Mouse (Mus musculus): Measurements from ENCODE around the gene Palm. TPM values are rescaled to one million over a fixed set of nuclear protein-coding genes. Genes with fewer than 3 reads are reported as not detected.

The Palm gene
- polyA plus RNA-seq, 1 experiment: 53.3 TPM

GRCm38 (mm10) chr10:79805636-79806035 is 12.3 kb downstream of the Palm start:
- H3K27me3 ChIP-seq (ENCODE audit: control insufficient read depth, insufficient read depth, low read length, poor library complexity, severe bottlenecking): no peaks in the 10 kb centered on the region
- no peak overlapping the region for H3K9ac ChIP-seq (ENCODE audit: low read depth, poor library complexity, severe bottlenecking)
- TF ChIP-seq POLR2A (IDR thresholded peaks at IDR 0.05; ENCODE audit: insufficient read depth, low read length) (no peak), EP300 (IDR thresholded peaks at IDR 0.05; ENCODE audit: insufficient read depth, low read depth, low read length) (no peak), CTCF (IDR thresholded peaks at IDR 0.05; ENCODE audit: low read depth, low read length) (no peak)
- H3K27ac ChIP-seq (ENCODE audit: insufficient read depth, low read length): no peak overlapping the region
- H3K9me3 ChIP-seq (replicated peaks; ENCODE audit: control insufficient read depth, insufficient read depth, low read length, poor library complexity, severe bottlenecking): no peaks in the 10 kb centered on the region
- H3K4me1 ChIP-seq (ENCODE audit: control insufficient read depth, insufficient read depth, low read length): peaks cover 4% of the 10 kb centered on the region
- no peak overlapping the region for H3K4me3 ChIP-seq (ENCODE audit: low read depth, low read length)
- H3K36me3 ChIP-seq (ENCODE audit: control insufficient read depth, insufficient read depth, low read length, poor library complexity, severe bottlenecking): no peaks in the 10 kb centered on the region

GRCm38 (mm10) chr10:79806331-79806730 is 13.0 kb downstream of the Palm start:
- no peak overlapping the region for H3K9ac ChIP-seq (ENCODE audit: low read depth, poor library complexity, severe bottlenecking)
- no peaks in the 10 kb centered on the region for H3K27me3 ChIP-seq (ENCODE audit: control insufficient read depth, insufficient read depth, low read length, poor library complexity, severe bottlenecking)
- H3K36me3 ChIP-seq (ENCODE audit: control insufficient read depth, insufficient read depth, low read length, poor library complexity, severe bottlenecking): no peaks in the 10 kb centered on the region
- TF ChIP-seq POLR2A (IDR thresholded peaks at IDR 0.05; ENCODE audit: insufficient read depth, low read length) (no peak), EP300 (IDR thresholded peaks at IDR 0.05; ENCODE audit: insufficient read depth, low read depth, low read length) (no peak), CTCF (IDR thresholded peaks at IDR 0.05; ENCODE audit: low read depth, low read length) (no peak)
- H3K9me3 ChIP-seq (replicated peaks; ENCODE audit: control insufficient read depth, insufficient read depth, low read length, poor library complexity, severe bottlenecking): no peaks in the 10 kb centered on the region
- peaks cover 4% of the 10 kb centered on the region for H3K4me1 ChIP-seq (ENCODE audit: control insufficient read depth, insufficient read depth, low read length)
- H3K4me3 ChIP-seq (ENCODE audit: low read depth, low read length): no peak overlapping the region
- H3K27ac ChIP-seq (ENCODE audit: insufficient read depth, low read length): no peak overlapping the region

GRCm38 (mm10) chr10:79806972-79807371 is 13.6 kb downstream of the Palm start:
- no peaks in the 10 kb centered on the region for H3K9me3 ChIP-seq (replicated peaks; ENCODE audit: control insufficient read depth, insufficient read depth, low read length, poor library complexity, severe bottlenecking)

GRCm38 (mm10) chr10:79807826-79808225 is 14.5 kb downstream of the Palm start:
- Histone ChIP-seq H3K4me3 (ENCODE audit: low read depth, low read length) (no peak overlapping the region), H3K4me1 (ENCODE audit: control insufficient read depth, insufficient read depth, low read length) (peaks cover under 1% of the 10 kb centered on the region), H3K36me3 (ENCODE audit: control insufficient read depth, insufficient read depth, low read length, poor library complexity, severe bottlenecking) (no peaks in the 10 kb centered on the region), H3K27me3 (ENCODE audit: control insufficient read depth, insufficient read depth, low read length, poor library complexity, severe bottlenecking) (no peaks in the 10 kb centered on the region), H3K9me3 (replicated peaks; ENCODE audit: control insufficient read depth, insufficient read depth, low read length, poor library complexity, severe bottlenecking) (no peaks in the 10 kb centered on the region), H3K27ac (ENCODE audit: insufficient read depth, low read length) (no peak overlapping the region), H3K9ac (ENCODE audit: low read depth, poor library complexity, severe bottlenecking) (no peak overlapping the region)
- no peak for TF ChIP-seq POLR2A (IDR thresholded peaks at IDR 0.05; ENCODE audit: insufficient read depth, low read length)
- TF ChIP-seq CTCF (IDR thresholded peaks at IDR 0.05; ENCODE audit: low read depth, low read length): no peak
- TF ChIP-seq EP300 (IDR thresholded peaks at IDR 0.05; ENCODE audit: insufficient read depth, low read depth, low read length): no peak

More at GRCm38 (mm10) chr10:79806972-79807371, 13.6 kb downstream of the Palm start:
- Histone ChIP-seq H3K9ac (ENCODE audit: low read depth, poor library complexity, severe bottlenecking) (no peak overlapping the region), H3K4me3 (ENCODE audit: low read depth, low read length) (no peak overlapping the region), H3K36me3 (ENCODE audit: control insufficient read depth, insufficient read depth, low read length, poor library complexity, severe bottlenecking) (no peaks in the 10 kb centered on the region), H3K27me3 (ENCODE audit: control insufficient read depth, insufficient read depth, low read length, poor library complexity, severe bottlenecking) (no peaks in the 10 kb centered on the region), H3K27ac (ENCODE audit: insufficient read depth, low read length) (no peak overlapping the region), H3K4me1 (ENCODE audit: control insufficient read depth, insufficient read depth, low read length) (peaks cover 4% of the 10 kb centered on the region)
- TF ChIP-seq POLR2A (IDR thresholded peaks at IDR 0.05; ENCODE audit: insufficient read depth, low read length) (no peak), CTCF (IDR thresholded peaks at IDR 0.05; ENCODE audit: low read depth, low read length) (no peak)

GRCm38 (mm10) chr10:79808728-79809127 is 15.4 kb downstream of the Palm start:
- no peak overlapping the region for H3K27ac ChIP-seq (ENCODE audit: insufficient read depth, low read length)
- H3K4me1 ChIP-seq (ENCODE audit: control insufficient read depth, insufficient read depth, low read length): no peaks in the 10 kb centered on the region
- TF ChIP-seq CTCF (IDR thresholded peaks at IDR 0.05; ENCODE audit: low read depth, low read length): no peak
- TF ChIP-seq POLR2A (IDR thresholded peaks at IDR 0.05; ENCODE audit: insufficient read depth, low read length): no peak
- TF ChIP-seq EP300 (IDR thresholded peaks at IDR 0.05; ENCODE audit: insufficient read depth, low read depth, low read length): no peak
- no peaks in the 10 kb centered on the region for H3K36me3 ChIP-seq (ENCODE audit: control insufficient read depth, insufficient read depth, low read length, poor library complexity, severe bottlenecking)
- H3K4me3 ChIP-seq (ENCODE audit: low read depth, low read length): no peak overlapping the region
- no peaks in the 10 kb centered on the region for H3K27me3 ChIP-seq (ENCODE audit: control insufficient read depth, insufficient read depth, low read length, poor library complexity, severe bottlenecking)
- H3K9me3 ChIP-seq (replicated peaks; ENCODE audit: control insufficient read depth, insufficient read depth, low read length, poor library complexity, severe bottlenecking): no peaks in the 10 kb centered on the region
- H3K9ac ChIP-seq (ENCODE audit: low read depth, poor library complexity, severe bottlenecking): no peak overlapping the region

- H3K9me3 ChIP-seq (replicated peaks; ENCODE audit: control insufficient read depth, insufficient read depth, low read length, poor library complexity, severe bottlenecking): no peaks in the 10 kb centered on the region
- TF ChIP-seq POLR2A (IDR thresholded peaks at IDR 0.05; ENCODE audit: insufficient read depth, low read length) (no peak), EP300 (IDR thresholded peaks at IDR 0.05; ENCODE audit: insufficient read depth, low read depth, low read length) (peak; percentile 44; the same call in 1 of the 2 replicates), CTCF (IDR thresholded peaks at IDR 0.05; ENCODE audit: low read depth, low read length) (peak; percentile 97)
- no peaks in the 10 kb centered on the region for H3K4me1 ChIP-seq (ENCODE audit: control insufficient read depth, insufficient read depth, low read length)
These were observed 18.6 kb downstream of the Palm start for GRCm38 (mm10) chr10:79811736-79812637.

More at GRCm38 (mm10) chr10:79811736-79812637, 18.6 kb downstream of the Palm start:
- Histone ChIP-seq H3K27me3 (ENCODE audit: control insufficient read depth, insufficient read depth, low read length, poor library complexity, severe bottlenecking) (no peaks in the 10 kb centered on the region), H3K4me3 (ENCODE audit: low read depth, low read length) (no peak overlapping the region), H3K27ac (ENCODE audit: insufficient read depth, low read length) (no peak overlapping the region), H3K36me3 (ENCODE audit: control insufficient read depth, insufficient read depth, low read length, poor library complexity, severe bottlenecking) (no peaks in the 10 kb centered on the region), H3K9ac (ENCODE audit: low read depth, poor library complexity, severe bottlenecking) (no peak overlapping the region)

All from ES-Bruce4 (cell line).